Mouse (Mus musculus) testis, adult 2 months (tissue): ENCODE data around the gene 1700016H13Rik. TPM values are rescaled to one million over a fixed set of nuclear protein-coding genes. Genes with fewer than 3 reads are reported as not detected.

ENCODE experiments used
- H3K27ac ChIP-seq: fragments of 200-500 bp; 2 replicates; pipeline ENCODE4 v1.5.1; 2012; ENCODE audit warnings: low read depth, low read length; ENCODE audit not compliant: control insufficient read depth, insufficient read depth
- H3K27me3 ChIP-seq: fragments of 200-500 bp; 2 replicates; pipeline ENCODE4 v1.6.1; 2012; ENCODE audit warnings: mild to moderate bottlenecking, low read length, moderate library complexity; ENCODE audit not compliant: control insufficient read depth, insufficient read depth
- H3K36me3 ChIP-seq: fragments of 200-500 bp; 2 replicates; pipeline ENCODE4 v1.6.1; 2012; ENCODE audit warnings: mild to moderate bottlenecking, low read length; ENCODE audit not compliant: control insufficient read depth, insufficient read depth
- H3K4me1 ChIP-seq: fragments of 200-500 bp; 2 replicates; pipeline ENCODE4 v1.6.1; 2012; ENCODE audit warnings: low read length; ENCODE audit not compliant: control insufficient read depth, insufficient read depth
- H3K4me3 ChIP-seq: fragments of 200-500 bp; 2 replicates; pipeline ENCODE4 v1.5.1; 2012; ENCODE audit warnings: low read depth, mild to moderate bottlenecking, low read length, moderate library complexity, mixed read lengths; ENCODE audit not compliant: control insufficient read depth
- CTCF ChIP-seq: fragments of 200-500 bp; IDR thresholded peaks from 2 replicates; pipeline ENCODE4 v1.5.1; 2012; ENCODE audit warnings: low read depth, mild to moderate bottlenecking, inconsistent platforms, low read length, moderate library complexity; ENCODE audit not compliant: control insufficient read depth, insufficient read depth, insufficient replicate concordance
- POLR2A ChIP-seq: fragments of 200-500 bp; IDR thresholded peaks from 2 replicates; pipeline ENCODE4 v1.6.1; 2012; ENCODE audit warnings: low read depth, mild to moderate bottlenecking, inconsistent platforms, low read length, moderate library complexity; ENCODE audit not compliant: control insufficient read depth
- polyA plus RNA-seq: library from polyadenylated mRNA; depleted of rRNA; stranded (reverse); fragments of >200 nt; gene quantifications from 2 replicates; pipeline ENCODE4 v1.2.3, GENCODE M21; 2012

The 1700016H13Rik gene
- polyA plus RNA-seq, 1 experiment, result 429 TPM

- no peak overlapping the region for H3K4me3 ChIP-seq
- no peaks in the 10 kb centered on the region for H3K27me3 ChIP-seq
- H3K27ac ChIP-seq, result peak overlapping the region; percentile 5
- TF ChIP-seq CTCF (no peak), POLR2A (no peak)
- H3K4me1 ChIP-seq, result peaks cover 2% of the 10 kb centered on the region; the same call in 1 of the 2 replicates
- H3K36me3 ChIP-seq, result no peaks in the 10 kb centered on the region
These were observed 35.4 kb downstream of the 1700016H13Rik start for GRCm38 (mm10) chr5:103620301-103620973.

GRCm38 (mm10) chr5:103617191-103617590 lies 38.6 kb downstream of the 1700016H13Rik start:
- H3K4me1 ChIP-seq, result no peaks in the 10 kb centered on the region; the same call in 1 of the 2 replicates
- H3K4me3 ChIP-seq, result no peak overlapping the region
- H3K27me3 ChIP-seq, result no peaks in the 10 kb centered on the region
- H3K27ac ChIP-seq, result no peak overlapping the region
- H3K36me3 ChIP-seq, result no peaks in the 10 kb centered on the region
- TF ChIP-seq CTCF, result no peak
- 0 out of 2 replicates have a peak, but pooled peaks have one; percentile 14 for TF ChIP-seq POLR2A

GRCm38 (mm10) chr5:103614356-103614755 lies 41.5 kb downstream of the 1700016H13Rik start:
- Histone ChIP-seq H3K27ac (no peak overlapping the region), H3K4me1 (no peaks in the 10 kb centered on the region; the same call in 1 of the 2 replicates)
- no peak for TF ChIP-seq CTCF
- no peak for TF ChIP-seq POLR2A

GRCm38 (mm10) chr5:103612316-103612715 lies 43.5 kb downstream of the 1700016H13Rik start:
- Histone ChIP-seq H3K4me1 (no peaks in the 10 kb centered on the region; the same call in 1 of the 2 replicates), H3K36me3 (no peaks in the 10 kb centered on the region), H3K27me3 (no peaks in the 10 kb centered on the region), H3K4me3 (no peak overlapping the region), H3K27ac (no peak overlapping the region)
- TF ChIP-seq CTCF (peak; percentile 22; the same call in 1 of the 2 replicates), POLR2A (no peak)

More at GRCm38 (mm10) chr5:103614356-103614755, 41.5 kb downstream of the 1700016H13Rik start:
- H3K27me3 ChIP-seq, result no peaks in the 10 kb centered on the region
- H3K36me3 ChIP-seq, result no peaks in the 10 kb centered on the region
- no peak overlapping the region for H3K4me3 ChIP-seq

- Histone ChIP-seq H3K27ac (no peak overlapping the region), H3K27me3 (no peaks in the 10 kb centered on the region), H3K4me3 (no peak overlapping the region), H3K4me1 (no peaks in the 10 kb centered on the region; the same call in 1 of the 2 replicates), H3K36me3 (no peaks in the 10 kb centered on the region)
- TF ChIP-seq CTCF, result no peak
- no peak for TF ChIP-seq POLR2A
These were observed 44.8 kb downstream of the 1700016H13Rik start for GRCm38 (mm10) chr5:103610856-103611472.

- Histone ChIP-seq H3K4me1 (no peaks in the 10 kb centered on the region; the same call in 1 of the 2 replicates), H3K4me3 (no peak overlapping the region), H3K27ac (no peak overlapping the region), H3K36me3 (no peaks in the 10 kb centered on the region), H3K27me3 (no peaks in the 10 kb centered on the region)
- TF ChIP-seq CTCF, result no peak
- TF ChIP-seq POLR2A, result no peak
These were observed 45.7 kb downstream of the 1700016H13Rik start for GRCm38 (mm10) chr5:103610148-103610547.

- Histone ChIP-seq H3K4me3 (no peak overlapping the region), H3K36me3 (no peaks in the 10 kb centered on the region), H3K27ac (no peak overlapping the region), H3K27me3 (no peaks in the 10 kb centered on the region), H3K4me1 (peaks cover 2% of the 10 kb centered on the region; the same call in 1 of the 2 replicates)
- TF ChIP-seq CTCF (no peak), POLR2A (no peak)
These were observed 50.1 kb downstream of the 1700016H13Rik start for GRCm38 (mm10) chr5:103605707-103606106.
